31 mouse cellular contexts compared by ENCODE assay signal in genomic region chr15:67395114-67395513, GRCm38 (mm10).
"Had no signal": no experiment of that assay in that cellular context is flagged by ENCODE, and none has a peak within 500 bp of the region (broad histone marks: within the 10 kb centered on the region; RNA-seq: fewer than 3 reads in every experiment).

No protein-coding gene starts in this region.

- H3K4me1 ChIP-seq: heart, embryonic 10.5 days; heart, embryonic 12.5 days; heart, embryonic 13.5 days; heart, embryonic 15.5 days; hindbrain, embryonic 10.5 days; hindbrain, embryonic 12.5 days; hindbrain, embryonic 13.5 days; hindbrain, embryonic 15.5 days; intestine, embryonic 15.5 days; kidney, embryonic 15.5 days had no signal

- DNase-seq: heart, postnatal 10 days; heart, postnatal 36 days; heart, postnatal 4 days; kidney, adult 11 months; kidney, adult 18-20 months; kidney, adult 2 months; kidney, adult 8-10 months; kidney, adult 9 months; kidney, postnatal 10 days; kidney, postnatal 14 days; kidney, postnatal 25 days; kidney, postnatal 36 days; kidney, postnatal 4 days; layer of hippocampus, adult 9-11 months; layer of hippocampus, postnatal 36 days had no signal

- H3K4me3 ChIP-seq: heart, embryonic 10.5 days; heart, embryonic 12.5 days; heart, embryonic 13.5 days; heart, embryonic 15.5 days; hindbrain, embryonic 10.5 days; hindbrain, embryonic 12.5 days; hindbrain, embryonic 13.5 days; hindbrain, embryonic 15.5 days; intestine, embryonic 15.5 days; kidney, embryonic 15.5 days; layer of hippocampus, adult 2 months; left cerebral cortex, adult 2 months had no signal

- H3K9me3 ChIP-seq: heart, embryonic 10.5 days; heart, embryonic 12.5 days; heart, embryonic 13.5 days; heart, embryonic 15.5 days; hindbrain, embryonic 10.5 days; hindbrain, embryonic 12.5 days; hindbrain, embryonic 13.5 days; hindbrain, embryonic 15.5 days; intestine, embryonic 15.5 days; kidney, embryonic 15.5 days had no signal

- H3K27me3 ChIP-seq: heart, embryonic 12.5 days; heart, embryonic 13.5 days; heart, embryonic 15.5 days; hindbrain, embryonic 12.5 days; hindbrain, embryonic 13.5 days; hindbrain, embryonic 15.5 days; intestine, embryonic 15.5 days; kidney, embryonic 15.5 days had no signal

- H3K9ac ChIP-seq: heart, embryonic 12.5 days; heart, embryonic 13.5 days; heart, embryonic 15.5 days; hindbrain, embryonic 12.5 days; hindbrain, embryonic 13.5 days; hindbrain, embryonic 14.5 days; hindbrain, embryonic 15.5 days; intestine, embryonic 15.5 days; kidney, embryonic 15.5 days had no signal

- H3K27ac ChIP-seq: heart, embryonic 10.5 days; heart, embryonic 13.5 days; heart, embryonic 15.5 days; hindbrain, embryonic 10.5 days; hindbrain, embryonic 12.5 days; hindbrain, embryonic 13.5 days; hindbrain, embryonic 14.5 days; hindbrain, embryonic 15.5 days; hindbrain, postnatal 0 days; intestine, embryonic 15.5 days; kidney, embryonic 15.5 days; kidney, postnatal 0 days; layer of hippocampus, adult 2 months; left cerebral cortex, adult 2 months had no signal

- H3K4me2 ChIP-seq: heart, embryonic 11.5 days; heart, embryonic 12.5 days; heart, embryonic 13.5 days; heart, embryonic 15.5 days; hindbrain, embryonic 12.5 days; hindbrain, embryonic 13.5 days; hindbrain, embryonic 14.5 days; hindbrain, embryonic 15.5 days; intestine, embryonic 15.5 days; kidney, embryonic 15.5 days had no signal

- H3K36me3 ChIP-seq: heart, embryonic 10.5 days; heart, embryonic 12.5 days; heart, embryonic 13.5 days; heart, embryonic 15.5 days; hindbrain, embryonic 10.5 days; hindbrain, embryonic 12.5 days; hindbrain, embryonic 13.5 days; hindbrain, embryonic 15.5 days; intestine, embryonic 15.5 days; kidney, embryonic 15.5 days had no signal
